Mouse (Mus musculus) layer of hippocampus, postnatal 10 days (tissue): ENCODE results near the gene Ralbp1. TPM values are rescaled to one million over a fixed set of nuclear protein-coding genes. Genes with fewer than 3 reads are reported as not detected.

ENCODE experiments used
- DNase-seq, 2 experiments: peaks; one replicate each; pipeline ENCODE4 v3.0.0; 2021; ENCODE audit warnings: low spot score in 2 of 2
- long read RNA-seq: library from polyadenylated mRNA; stranded (forward); transcript quantifications from one replicate; pipeline ENCODE4 v2.0.0, GENCODE M21; 2023
- total RNA-seq, 2 experiments: library from RNA; stranded (reverse); gene quantifications; 2 replicates each; pipeline ENCODE4 v1.2.3; 2021

The Ralbp1 gene
- 10 to 100 TPM; 36.2 to 38.8 TPM for total RNA-seq
- long read RNA-seq, transcript Ralbp1-201 (10 exons, 3,811 nt): major isoform, 17 of 32 reads
- long read RNA-seq, partial matches to known transcripts: 11 of 32 reads
- long read RNA-seq, other reads (novel, unspliced or antisense): 4 of 32 reads

DNA sequence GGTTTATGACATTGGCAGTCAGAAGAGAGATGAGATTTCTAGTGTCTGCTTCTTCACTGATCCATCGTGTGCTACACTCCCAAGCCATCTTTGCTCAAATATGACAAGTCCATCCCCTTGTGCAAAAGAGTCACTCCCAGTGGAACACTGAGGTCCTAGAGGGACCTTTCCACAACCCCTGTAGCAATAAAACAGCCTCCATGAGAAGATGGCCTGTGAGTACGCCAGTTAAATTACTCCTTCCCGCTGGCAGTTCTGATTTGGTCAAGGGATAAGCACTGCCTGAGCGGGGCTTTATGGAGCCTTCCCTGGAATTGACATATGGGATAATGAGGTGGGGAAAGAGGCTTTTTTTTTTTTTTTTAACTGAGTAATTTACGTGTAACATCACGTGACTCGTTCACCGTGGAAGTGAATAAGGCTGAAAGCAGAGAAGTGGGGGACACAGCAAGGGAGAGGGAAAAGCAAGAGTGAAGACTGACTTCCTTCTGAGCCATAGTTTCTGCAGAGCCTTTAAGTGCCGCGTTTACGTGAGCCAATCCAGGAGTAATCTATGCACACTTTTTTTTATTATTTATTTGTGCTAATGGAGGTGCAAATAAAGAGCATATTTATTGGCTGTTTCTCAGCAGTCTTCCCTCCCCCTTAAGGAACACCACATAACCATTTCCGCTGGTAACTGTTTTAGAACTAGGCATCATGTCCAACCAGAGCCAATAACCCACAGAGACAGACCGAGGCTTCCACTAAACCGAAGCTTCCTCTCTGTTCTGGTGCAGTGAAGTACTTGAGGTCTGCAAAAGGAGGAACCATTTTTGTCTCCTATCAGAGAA lies at the start of gene Ralbp1:
Gene Ralbp1, minus strand, starts transcription at position 102 of the 833 bp plus-strand sequence.
- peak; percentile 36 to 47 for DNase-seq

DNA sequence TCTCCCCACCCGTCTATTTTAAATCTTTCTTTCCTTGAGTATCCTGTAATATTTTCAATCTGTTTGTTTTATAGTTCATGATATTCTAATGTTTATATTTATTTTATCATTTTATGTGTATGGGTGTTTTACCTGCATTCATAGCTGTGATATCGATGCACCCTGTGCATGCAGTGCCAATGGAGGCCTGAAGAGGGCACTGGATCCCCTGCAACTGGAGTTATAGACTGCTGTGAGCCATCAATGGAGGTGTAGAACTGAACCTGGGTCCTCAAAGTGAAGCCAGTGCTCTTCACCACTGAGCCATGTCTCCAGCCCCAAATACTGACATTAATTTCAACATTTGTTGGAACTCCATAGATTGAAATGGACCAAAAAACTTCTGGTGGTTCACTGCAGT lies 48.1 kb upstream of the Ralbp1 start:
- DNase-seq: no peak

DNA sequence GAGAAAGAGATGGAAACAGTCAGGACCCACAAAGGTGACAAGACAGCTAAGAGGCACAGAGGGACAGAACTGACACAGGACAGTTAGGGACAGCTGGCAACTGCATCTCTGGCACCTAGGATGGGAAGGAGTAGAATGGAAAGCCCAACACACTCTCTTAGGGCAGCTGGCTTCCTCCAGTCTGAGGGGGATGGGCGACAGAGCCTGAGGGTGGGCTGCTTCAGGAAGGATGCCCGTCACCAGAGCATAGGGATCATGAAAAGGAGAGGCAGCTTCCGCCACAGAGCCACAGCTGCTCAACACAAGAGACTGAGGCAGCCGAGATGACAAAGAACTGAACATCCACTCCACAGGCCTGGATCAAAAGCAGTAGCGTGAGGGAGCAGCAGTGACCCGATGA lies 45.9 kb upstream of the Ralbp1 start:
- peak in 1 of 2 experiments; percentile 27 for DNase-seq

DNA sequence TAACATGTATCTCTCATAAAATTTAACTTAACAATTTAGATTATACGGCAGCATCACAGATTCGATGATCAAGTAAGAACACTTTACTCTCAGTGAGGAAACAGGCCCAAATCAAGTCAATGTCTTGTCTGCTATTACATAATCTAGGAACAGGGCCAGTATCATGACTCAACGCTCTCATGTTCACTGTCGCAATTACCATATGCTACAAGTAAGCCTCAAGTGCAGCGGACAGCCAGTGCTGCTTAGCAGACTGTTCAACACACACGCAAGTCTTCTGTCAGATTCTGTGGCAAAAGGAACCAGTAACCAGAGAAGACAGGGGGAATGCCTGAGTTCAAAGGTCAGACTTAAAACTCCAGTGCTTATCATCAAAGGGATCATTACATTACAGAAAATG lies 45.4 kb upstream of the Ralbp1 start:
- no peak for DNase-seq

DNA sequence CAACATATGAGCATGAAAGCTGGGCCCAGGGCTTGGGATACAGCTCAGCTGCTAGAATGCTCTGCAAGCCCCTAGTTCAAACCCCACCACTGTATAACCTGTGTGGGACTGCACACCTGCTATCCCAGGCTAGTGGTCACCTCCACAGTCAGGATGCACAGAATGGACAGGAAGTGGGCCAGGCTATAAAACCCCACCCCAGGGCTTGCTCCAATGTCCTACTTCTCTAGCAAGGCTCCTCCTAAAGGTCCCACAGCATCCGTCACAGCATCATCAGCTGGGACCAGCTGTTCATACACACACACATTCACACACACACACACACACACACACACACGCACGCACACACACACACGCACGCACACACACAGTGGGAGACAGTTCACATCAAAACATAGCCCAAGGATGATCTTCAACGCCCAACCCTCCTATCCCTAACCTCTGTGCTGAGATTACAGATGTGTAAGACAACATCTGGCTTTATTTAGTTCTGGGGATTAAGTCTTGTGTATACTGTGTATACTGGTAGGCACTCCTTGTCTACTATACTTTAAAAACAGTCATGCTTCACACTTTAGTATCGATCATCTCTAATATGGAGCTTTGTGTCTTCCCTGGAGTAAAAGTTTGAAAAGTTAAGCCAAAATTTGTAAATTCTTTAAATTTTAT lies 44.7 kb upstream of the Ralbp1 start:
- no peak for DNase-seq

DNA sequence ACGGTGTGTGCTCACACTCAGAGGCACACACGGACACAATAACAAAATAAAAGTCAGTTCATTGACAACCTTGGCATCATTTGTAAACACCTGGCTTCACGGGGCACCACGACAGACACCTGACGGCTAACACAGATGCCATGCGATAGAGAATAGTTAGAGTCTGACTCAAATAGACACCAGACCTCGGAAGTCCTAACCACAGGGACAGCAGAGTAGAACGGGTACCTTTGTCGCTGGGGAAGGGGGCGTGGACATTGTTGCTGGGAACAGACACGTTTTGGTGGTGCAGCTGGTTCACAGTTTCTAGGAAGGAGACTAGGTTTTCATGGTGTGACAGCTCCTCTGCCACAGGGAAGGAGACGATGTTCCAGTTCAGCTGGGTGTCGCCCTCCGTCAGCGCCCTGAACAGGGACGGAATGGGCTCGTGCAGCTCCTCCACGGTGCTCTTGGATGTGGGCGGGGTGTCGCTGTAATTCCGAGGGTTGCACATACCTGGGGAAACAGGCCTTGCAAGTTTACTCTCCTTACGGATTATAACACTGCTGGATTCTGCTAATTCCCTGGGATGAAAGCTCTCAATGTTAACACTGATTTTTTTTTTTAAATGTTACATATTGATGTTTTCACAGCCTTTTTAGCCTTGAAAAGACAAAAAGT lies 43.9 kb upstream of the Ralbp1 start:
- no peak for DNase-seq

- DNase-seq: peak; percentile 70 to 71
Measured at GRCm38 (mm10) chr17:65927077-65927476, 41.5 kb upstream of the Ralbp1 start.

DNA sequence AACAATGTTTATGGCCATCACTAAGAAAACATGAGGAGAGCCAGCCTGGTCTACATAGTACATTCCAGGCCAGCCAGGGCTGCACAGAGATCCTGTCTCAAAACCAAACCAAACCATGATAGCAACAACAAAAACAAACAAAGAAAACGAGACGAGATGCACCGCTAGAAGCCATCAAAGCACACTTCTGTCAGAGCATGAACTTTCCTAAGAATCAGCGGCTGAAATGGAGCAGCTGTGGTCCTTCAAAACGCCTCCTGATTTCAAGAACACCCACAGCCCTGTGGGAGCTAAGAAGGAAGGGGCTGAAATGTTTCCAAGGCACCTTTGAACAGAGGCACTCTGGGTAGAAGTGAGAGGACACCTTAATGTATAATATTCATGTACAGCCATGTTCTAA lies 38.6 kb upstream of the Ralbp1 start:
- DNase-seq: no peak

DNA sequence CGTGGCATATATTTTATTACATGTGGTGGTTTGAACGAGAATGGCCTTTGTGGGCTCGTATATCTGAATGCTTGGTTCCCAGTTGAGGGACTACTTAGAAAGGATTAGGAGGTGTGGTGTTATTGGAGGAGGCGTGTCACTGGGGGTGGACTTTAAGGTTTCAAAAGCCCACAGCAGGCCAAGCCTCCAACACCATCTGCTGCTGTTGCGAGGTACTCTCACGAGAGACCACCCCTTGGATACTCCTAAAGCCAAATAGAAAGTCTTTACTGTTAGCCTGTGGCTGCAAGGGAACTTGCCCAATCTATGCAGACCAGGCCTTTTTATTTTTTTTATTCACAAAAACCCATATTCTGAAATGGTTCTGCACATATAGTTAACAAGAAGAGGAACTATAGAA lies 36.4 kb upstream of the Ralbp1 start:
- DNase-seq: no peak

DNA sequence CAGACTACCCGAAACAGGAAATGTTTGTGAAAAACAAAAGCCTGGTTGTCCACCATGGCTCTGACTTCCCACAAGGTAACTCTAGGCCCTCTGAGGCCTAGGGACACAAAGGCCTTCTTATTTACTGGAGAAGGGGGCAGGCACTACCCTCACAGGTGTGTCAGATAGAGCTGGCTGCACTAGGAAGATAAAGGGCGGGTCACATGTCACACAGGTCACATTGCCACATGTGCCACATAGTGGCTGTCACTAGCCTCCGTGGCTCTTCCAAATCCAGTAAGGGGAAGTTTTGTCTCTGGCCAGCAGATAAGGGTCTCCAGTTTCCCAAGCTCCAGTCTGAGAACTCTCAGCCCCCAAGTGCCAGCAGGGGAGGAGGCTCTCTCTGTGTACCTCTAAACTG lies 33.6 kb upstream of the Ralbp1 start:
- DNase-seq: no peak

GRCm38 (mm10) chr17:65916135-65916668 lies 30.6 kb upstream of the Ralbp1 start:
- peak; percentile 83 to 87 for DNase-seq

GRCm38 (mm10) chr17:65914083-65914482 lies 28.5 kb upstream of the Ralbp1 start:
- no peak for DNase-seq

DNA sequence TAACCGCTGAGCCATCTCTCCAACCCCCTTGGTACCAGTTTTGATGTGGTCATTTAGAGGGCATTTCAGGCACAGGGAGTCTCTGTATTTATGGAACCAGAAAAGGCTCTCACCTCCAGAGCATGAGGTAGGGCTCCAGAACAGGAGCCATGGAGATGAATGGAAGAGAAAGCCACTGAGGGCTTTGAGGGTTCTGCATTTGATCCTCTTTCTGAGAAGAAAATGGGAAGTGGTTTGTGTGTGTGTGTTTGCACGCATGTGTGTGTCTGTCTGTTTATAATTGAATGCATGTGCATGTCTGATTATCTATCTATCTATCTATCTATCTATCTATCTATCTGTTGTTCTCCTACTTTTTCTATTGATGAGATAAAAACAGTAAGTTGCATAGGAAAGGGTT lies 26.6 kb upstream of the Ralbp1 start:
- no peak for DNase-seq

DNA sequence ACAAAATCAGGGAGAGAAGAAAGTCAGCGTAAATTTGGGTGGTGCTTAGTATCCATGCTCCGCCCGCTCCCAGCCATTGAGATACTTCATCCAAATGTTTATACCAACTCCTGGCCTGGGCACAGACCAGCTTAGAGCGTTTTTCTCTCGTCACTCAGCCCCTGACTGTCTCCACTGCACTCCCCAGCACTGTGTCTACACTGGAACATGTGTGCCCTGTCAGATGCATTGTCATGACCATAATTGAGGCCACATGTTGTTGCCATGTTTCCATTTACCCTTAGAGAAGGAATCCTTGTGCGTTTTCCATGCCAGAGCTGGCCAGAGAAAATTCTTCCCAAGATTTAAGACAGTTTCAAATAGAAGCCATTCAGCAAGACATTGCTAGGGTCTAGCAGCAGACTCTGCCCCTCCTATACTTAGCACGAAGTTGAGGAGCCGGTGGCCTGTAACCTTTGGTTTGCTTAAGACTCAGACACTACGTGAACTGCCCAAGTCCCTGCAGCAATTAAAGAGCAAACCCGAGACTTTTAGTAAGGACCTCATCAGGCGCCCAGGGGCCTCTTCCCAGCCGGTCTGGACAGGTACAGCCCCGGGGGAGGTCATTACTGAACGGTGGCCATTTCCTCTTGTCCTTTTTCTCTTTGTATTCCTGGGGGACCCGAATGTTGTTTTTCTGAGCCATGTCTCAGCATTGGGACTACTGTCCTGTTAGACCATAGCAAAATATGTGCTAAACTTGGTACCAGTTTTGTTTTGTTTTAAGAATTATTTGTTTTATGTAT lies 25.9 kb upstream of the Ralbp1 start:
- DNase-seq: no peak

DNA sequence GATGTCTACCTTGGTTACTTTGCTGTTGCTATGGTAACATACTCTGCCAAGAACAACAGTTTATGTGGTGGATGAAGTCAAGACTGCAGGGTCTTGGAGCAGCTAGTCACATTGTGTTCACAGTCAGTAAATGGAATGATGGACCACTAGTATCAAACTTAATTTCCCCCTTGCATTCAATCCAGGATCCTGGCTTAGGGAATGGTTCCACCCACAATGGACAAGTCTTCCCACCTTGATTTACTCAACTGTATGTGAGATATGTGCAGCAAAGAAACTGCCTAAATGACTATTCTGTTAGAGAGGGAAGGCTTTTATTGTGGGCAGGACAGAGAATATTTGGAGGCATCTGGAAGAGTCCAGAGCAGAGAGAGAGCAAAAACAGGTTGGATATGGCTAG lies 22.7 kb upstream of the Ralbp1 start:
- no peak for DNase-seq

GRCm38 (mm10) chr17:65906895-65907401 lies 21.4 kb upstream of the Ralbp1 start:
- DNase-seq: no peak

GRCm38 (mm10) chr17:65906313-65906894 lies 20.8 kb upstream of the Ralbp1 start:
- DNase-seq: no peak

DNA sequence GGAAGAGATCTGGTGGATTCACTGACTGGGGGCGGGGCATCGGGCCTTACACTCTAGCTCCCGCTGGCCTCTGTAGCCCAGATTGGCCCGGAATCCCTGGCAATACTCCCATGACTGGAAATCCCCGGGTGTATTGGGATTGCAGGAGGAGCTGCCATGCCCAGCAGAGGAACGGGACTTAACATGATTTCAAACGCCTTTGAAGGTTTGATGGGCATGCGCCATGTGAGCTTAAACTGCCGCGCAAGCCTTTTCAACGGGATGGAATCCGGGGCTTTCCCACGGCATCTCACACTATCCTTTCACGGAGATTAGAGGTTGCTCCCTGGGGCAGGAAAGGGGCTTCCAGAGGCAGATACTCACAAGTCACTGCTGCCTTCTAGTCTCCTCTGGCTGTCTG lies 19.6 kb upstream of the Ralbp1 start:
- DNase-seq: no peak

GRCm38 (mm10) chr17:65903826-65904225 lies 18.2 kb upstream of the Ralbp1 start:
- DNase-seq: no peak

- DNase-seq: no peak
Measured at GRCm38 (mm10) chr17:65903011-65903410, 17.4 kb upstream of the Ralbp1 start.
